In genomic region chr13:41468277-41468676, GRCm38 (mm10) we compare ENCODE assay signal across 21 mouse cellular contexts. TPM values are rescaled to one million over a fixed set of nuclear protein-coding genes. Genes with fewer than 3 reads are reported as not detected.
A peak's percentile ranks its signal among the peaks of the same experiment; 100 is the strongest.
DNase-seq lines count a peak whose midpoint lies in the region; ATAC-seq and TF ChIP-seq lines count a peak whose summit lies in the region.
"Had no signal": no experiment of that assay in that cellular context is flagged by ENCODE, and none has a peak within 500 bp of the region (broad histone marks: within the 10 kb centered on the region; RNA-seq: fewer than 3 reads in every experiment).

No protein-coding gene starts in this region.

- no peak for TF ChIP-seq POLR2A in spleen, adult 2 months (IDR thresholded peaks at IDR 0.05; ENCODE audit: low read depth, low read length)

- H3K27me3 ChIP-seq in liver, embryonic 15.5 days: no peaks in the 10 kb centered on the region
- no peaks in the 10 kb centered on the region for H3K27me3 ChIP-seq in spleen, adult 2 months (ENCODE audit: control insufficient read depth, insufficient read depth, low read length)
- no peaks in the 10 kb centered on the region for H3K27me3 ChIP-seq in hindbrain, embryonic 13.5 days
- H3K27me3 ChIP-seq: embryonic facial prominence, embryonic 13.5 days; forebrain, embryonic 12.5 days; neural tube, embryonic 15.5 days had no signal

- no peak for DNase-seq in liver
- no peak for DNase-seq in spleen, adult 2 months (ENCODE audit: low read depth in 1 of 2, low spot score in 2 of 2)
- DNase-seq in spleen, postnatal 14 days (ENCODE audit: low spot score in 2 of 2): no peak
- no peak for DNase-seq in kidney, postnatal 4 days
- DNase-seq: adrenal gland, adult 2 months; cerebellum, adult 8-10 months; cerebellum, postnatal 36 days; embryo, embryonic 11 days; kidney, postnatal 25 days had no signal

- no peaks in the 10 kb centered on the region for H3K9me3 ChIP-seq in liver, embryonic 15.5 days (replicated peaks)
- H3K9me3 ChIP-seq in hindbrain, embryonic 13.5 days: no peaks in the 10 kb centered on the region
- H3K9me3 ChIP-seq: embryonic facial prominence, embryonic 13.5 days; forebrain, embryonic 12.5 days; heart, embryonic 10.5 days; limb, embryonic 10.5 days; neural tube, embryonic 15.5 days had no signal

- TF ChIP-seq CTCF in spleen, adult 2 months (IDR thresholded peaks at IDR 0.05; ENCODE audit: extremely low read depth, insufficient read depth, insufficient read length, insufficient replicate concordance): no peak

- no peak overlapping the region for H3K4me2 ChIP-seq in liver, embryonic 15.5 days
- H3K4me2 ChIP-seq in hindbrain, embryonic 13.5 days: no peak overlapping the region
- H3K4me2 ChIP-seq: embryonic facial prominence, embryonic 13.5 days; forebrain, embryonic 12.5 days; midbrain, embryonic 11.5 days; neural tube, embryonic 15.5 days had no signal

- no peaks in the 10 kb centered on the region for H3K36me3 ChIP-seq in liver, embryonic 15.5 days (replicated peaks)
- H3K36me3 ChIP-seq in spleen, adult 2 months (ENCODE audit: control insufficient read depth, insufficient read depth, low read length): peaks cover 11% of the 10 kb centered on the region; the same call in 1 of the 2 replicates
- H3K36me3 ChIP-seq in hindbrain, embryonic 13.5 days: no peaks in the 10 kb centered on the region
- H3K36me3 ChIP-seq: embryonic facial prominence, embryonic 13.5 days; forebrain, embryonic 12.5 days; heart, embryonic 10.5 days; limb, embryonic 10.5 days; neural tube, embryonic 15.5 days had no signal

- H3K4me3 ChIP-seq in liver, embryonic 15.5 days (replicated peaks): no peak overlapping the region
- H3K4me3 ChIP-seq in spleen, adult 2 months (ENCODE audit: extremely low read depth, insufficient read depth, insufficient read length): no peak overlapping the region
- H3K4me3 ChIP-seq in hindbrain, embryonic 13.5 days: no peak overlapping the region
- H3K4me3 ChIP-seq: embryonic facial prominence, embryonic 13.5 days; erythroblast, embryonic 14.5 days; forebrain, embryonic 12.5 days; heart, embryonic 10.5 days; limb, embryonic 10.5 days; neural tube, embryonic 15.5 days had no signal

- H3K9ac ChIP-seq in liver, embryonic 15.5 days: no peak overlapping the region
- H3K9ac ChIP-seq in hindbrain, embryonic 13.5 days: no peak overlapping the region
- H3K9ac ChIP-seq: embryonic facial prominence, embryonic 13.5 days; forebrain, embryonic 12.5 days; neural tube, embryonic 15.5 days had no signal

- ATAC-seq in liver, embryonic 15.5 days (ENCODE audit: insufficient read depth): no peak
- ATAC-seq in megakaryocyte, adult 5-6 weeks (ENCODE audit: poor library complexity, severe bottlenecking): peak; percentile 56
- no peak for ATAC-seq in hindbrain, embryonic 13.5 days (ENCODE audit: low FRiP score)
- ATAC-seq: hindbrain, embryonic 16.5 days; intestine, postnatal 0 days had no signal

- no peaks in the 10 kb centered on the region for H3K4me1 ChIP-seq in liver, embryonic 15.5 days (replicated peaks)
- H3K4me1 ChIP-seq in spleen, adult 2 months (ENCODE audit: control insufficient read depth, insufficient read depth, insufficient read length): peaks cover 17% of the 10 kb centered on the region
- no peaks in the 10 kb centered on the region for H3K4me1 ChIP-seq in hindbrain, embryonic 13.5 days (replicated peaks)
- H3K4me1 ChIP-seq: embryonic facial prominence, embryonic 13.5 days; forebrain, embryonic 12.5 days; neural tube, embryonic 15.5 days had no signal

- 60% methylated on average over 5 of the region's 5 CpGs for WGBS in liver, embryonic 15.5 days (ENCODE audit: insufficient replicate concordance)
- whole genome bisulfite sequencing in spleen, adult 2 months: 87% methylated on average over 5 of the region's 5 CpGs
- 79% methylated on average over 5 of the region's 5 CpGs for WGBS in hindbrain, embryonic 13.5 days

- peak overlapping the region; percentile 22; the same call in 1 of the 2 replicates for H3K27ac ChIP-seq in liver, embryonic 15.5 days (replicated peaks)
- peak overlapping the region; percentile 49 for H3K27ac ChIP-seq in spleen, adult 2 months (ENCODE audit: insufficient read depth, low read length)
- no peak overlapping the region for H3K27ac ChIP-seq in hindbrain, embryonic 13.5 days
- H3K27ac ChIP-seq: embryonic facial prominence, embryonic 13.5 days; forebrain, embryonic 12.5 days; heart, embryonic 10.5 days; limb, embryonic 10.5 days; neural tube, embryonic 15.5 days had no signal

RNA-seq across cellular contexts. Expression of gene Nedd9, which starts 18.9 kb away (rescaled TPM):
- polyA plus RNA-seq in liver, embryonic 15.5 days (2015; fragmentation: Nextera tagmentation; extraction: Ambion mirVana): 4.0 and 5.2 TPM in 2 replicates
- 45.3 and 48.4 TPM in 2 replicates for polyA plus RNA-seq in spleen, adult 2 months (2012; rRNA removed)
- total RNA-seq in megakaryocyte, adult 5-6 weeks (2015): 50.6 and 64.3 TPM in 2 replicates
- 74.0 and 85.5 TPM in 2 replicates for total RNA-seq in megakaryocyte, adult 5-6 weeks (2017)
- 11.5 and 13.3 TPM in 2 replicates for polyA plus RNA-seq in hindbrain, embryonic 13.5 days (2015; fragmentation: Nextera tagmentation; extraction: Ambion mirVana)
- polyA plus RNA-seq: erythroblast, embryonic 14.5 days had no signal
